Mouse (Mus musculus) monocyte, adult 5-6 weeks (primary cell): ENCODE data around the gene Itm2b. TPM values are rescaled to one million over a fixed set of nuclear protein-coding genes. Genes with fewer than 3 reads are reported as not detected.
A peak's percentile ranks its signal among the peaks of the same experiment; 100 is the strongest.

Experiments
- ATAC-seq: fragments of 153-309, 156-312 bp; replicated peaks from 2 replicates; pipeline ENCODE4 v1.8.0; 2017; ENCODE audit warnings: mild to moderate bottlenecking; ENCODE audit not compliant: low TSS enrichment, insufficient number of reproducible peaks, severe bottlenecking, poor library complexity, low FRiP score
- total RNA-seq: library from RNA; stranded (forward); fragments of 200-1000, 200-491, 200-594 nt; gene quantifications from 3 replicates; pipeline ENCODE4 v1.2.3, GENCODE M21; 2017

Itm2b gene
- total RNA-seq, 1 experiment from 2014 or later = 1,153 TPM

DNA sequence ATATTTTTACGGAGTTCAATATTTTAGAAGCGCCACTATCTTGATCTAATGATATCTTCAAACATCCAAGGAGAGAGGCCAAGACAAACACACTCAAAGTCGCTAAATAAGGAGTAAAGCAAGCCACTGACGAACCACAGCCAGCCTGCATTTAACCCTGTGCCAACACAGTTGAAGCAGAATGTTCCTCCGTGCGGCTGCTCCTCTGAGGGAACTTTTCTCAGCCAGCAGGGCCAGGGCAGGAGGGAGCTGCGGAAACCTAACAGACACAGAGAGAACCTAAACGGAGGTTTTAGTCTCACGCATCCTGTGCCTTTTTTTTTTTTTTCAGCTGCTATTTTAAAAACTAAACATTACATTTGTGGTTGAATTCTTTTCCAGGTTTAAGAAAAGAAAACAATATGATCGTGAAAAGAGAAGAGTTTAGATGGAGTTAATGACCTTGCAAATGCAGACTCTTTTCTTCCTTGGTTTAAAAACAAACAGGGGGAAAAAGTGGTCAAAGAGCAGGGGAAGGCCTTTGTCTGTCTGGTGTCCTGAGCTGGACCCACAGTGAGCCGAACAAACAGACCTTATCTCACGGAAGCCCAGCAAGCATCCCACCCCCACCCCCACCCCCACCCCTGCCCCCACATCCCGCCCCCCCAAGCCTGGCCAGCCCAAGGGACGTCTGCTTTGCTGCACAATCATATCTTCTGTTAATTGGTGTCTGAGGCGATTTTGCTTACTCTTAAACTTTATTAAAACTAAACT is 15.0 kb upstream of the Itm2b start:
- ATAC-seq = no peak

DNA sequence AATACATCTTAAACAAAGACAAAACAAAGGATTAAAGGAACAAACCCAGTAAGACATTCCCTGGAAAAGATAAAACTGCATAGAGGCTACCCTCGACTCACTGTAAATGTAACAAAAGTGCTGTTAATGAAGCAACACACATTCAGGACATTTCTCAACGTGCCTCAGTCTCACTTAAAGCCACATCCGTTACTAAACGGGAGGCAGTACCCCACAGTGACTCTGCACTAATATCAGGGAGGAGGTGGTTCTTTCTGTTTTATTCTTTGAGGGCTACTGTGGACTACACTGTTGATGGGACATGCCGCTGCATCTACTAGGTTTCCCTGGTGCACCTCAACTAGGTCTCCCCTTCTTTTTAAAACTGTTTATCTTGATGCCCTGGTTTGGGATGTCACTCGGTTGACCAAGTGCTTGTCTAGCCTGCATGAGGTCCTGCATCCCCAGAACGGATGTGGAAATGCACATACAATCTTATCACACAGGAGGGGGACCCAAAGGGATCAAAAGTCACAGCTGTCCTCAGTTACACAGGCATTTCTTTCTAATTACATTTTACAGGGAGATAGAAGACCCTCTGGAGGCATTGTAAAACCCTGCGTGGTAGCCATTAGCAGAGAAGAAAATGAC is 13.4 kb upstream of the Itm2b start:
- ATAC-seq = peak; percentile 78

DNA sequence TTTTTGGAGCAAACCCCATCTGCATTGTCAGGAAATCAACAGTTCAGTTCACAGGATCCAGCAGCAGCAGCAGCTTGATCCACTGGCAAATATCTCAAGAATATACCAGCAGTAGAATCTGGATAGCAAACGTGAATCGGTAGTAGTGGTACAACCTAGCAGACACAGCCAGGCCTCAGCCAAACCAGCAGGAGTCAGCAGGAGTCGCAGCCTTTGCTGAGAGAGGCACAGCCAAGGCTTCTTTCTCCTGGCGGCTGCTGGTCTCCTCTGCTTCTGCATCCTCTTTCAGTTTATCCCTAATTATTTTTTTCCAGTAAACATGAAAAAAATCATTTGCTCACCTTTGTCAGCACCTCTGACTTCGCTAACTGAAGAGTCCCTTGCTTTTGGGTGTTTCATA is 10.7 kb upstream of the Itm2b start:
- ATAC-seq = no peak

DNA sequence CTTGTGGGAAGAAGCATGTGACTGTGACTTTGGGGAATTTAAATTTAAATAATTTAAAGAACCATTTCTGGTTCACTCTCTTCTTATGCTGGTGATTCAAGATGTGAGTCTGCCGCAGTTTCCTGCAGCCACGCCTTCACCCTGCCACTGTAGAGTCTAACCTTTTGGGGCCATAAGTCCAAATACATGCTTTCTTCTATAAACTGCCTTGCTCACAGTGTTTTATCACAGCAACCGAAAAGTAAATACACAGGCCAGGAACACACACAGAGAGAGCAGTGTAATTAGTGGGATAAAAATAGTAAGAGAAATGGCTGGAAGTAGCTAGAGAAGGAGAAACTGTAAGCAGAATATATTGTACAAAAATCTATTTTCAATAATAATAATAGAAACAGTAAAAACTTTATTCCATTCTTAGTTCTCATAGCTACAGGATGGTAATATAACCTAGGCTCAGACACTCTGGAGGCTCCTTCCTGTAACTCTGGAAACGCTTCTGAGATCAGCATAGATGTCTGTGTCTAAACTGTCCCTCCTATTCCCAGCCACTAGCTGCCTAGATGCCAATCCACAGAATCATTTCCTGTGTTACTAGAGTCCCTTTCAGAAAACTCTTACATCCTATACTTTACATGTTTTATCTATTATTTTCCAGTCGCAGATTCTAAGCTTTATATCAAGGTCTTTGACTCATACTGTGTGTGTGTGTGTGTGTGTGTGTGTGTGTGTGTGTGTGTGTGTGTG is 9.3 kb upstream of the Itm2b start:
- ATAC-seq = no peak

DNA sequence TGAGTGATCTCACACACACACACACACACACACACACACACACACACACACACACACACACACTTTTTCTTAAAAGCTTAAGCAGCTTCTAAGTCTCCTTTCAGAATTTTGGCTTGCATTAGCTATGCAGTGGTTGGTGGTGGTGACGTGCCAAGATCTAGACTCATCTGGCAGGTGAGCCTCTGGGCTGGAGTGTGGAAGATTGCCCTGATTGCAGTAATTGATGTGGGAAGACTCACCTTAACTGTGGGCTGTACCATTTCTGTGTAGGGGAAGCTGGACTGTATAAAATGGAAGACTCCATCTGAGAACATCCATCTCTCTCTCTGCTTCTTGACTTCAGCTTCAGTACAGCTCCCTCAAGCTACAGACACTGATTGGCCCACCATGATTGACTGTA is 6.4 kb upstream of the Itm2b start:
- ATAC-seq = no peak

DNA sequence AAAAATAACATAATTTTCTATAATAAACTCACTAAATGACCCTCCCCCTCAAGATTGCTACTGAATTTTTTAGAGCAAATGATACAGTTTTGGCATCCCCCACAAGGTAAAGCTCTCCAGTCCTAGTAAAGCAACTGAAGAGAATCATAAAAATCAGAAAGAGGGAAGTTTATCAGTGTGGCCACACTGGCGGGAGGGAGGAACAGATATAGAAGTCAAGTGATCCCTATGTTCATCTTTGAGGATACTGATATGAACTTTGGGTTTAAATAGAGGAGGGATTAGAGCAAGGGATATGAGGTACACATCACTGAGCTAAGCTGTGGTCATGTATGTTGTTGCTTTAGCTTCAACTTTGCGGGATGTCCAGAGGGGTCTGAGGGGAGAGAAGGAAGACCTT is 5.1 kb upstream of the Itm2b start:
- no peak for ATAC-seq

DNA sequence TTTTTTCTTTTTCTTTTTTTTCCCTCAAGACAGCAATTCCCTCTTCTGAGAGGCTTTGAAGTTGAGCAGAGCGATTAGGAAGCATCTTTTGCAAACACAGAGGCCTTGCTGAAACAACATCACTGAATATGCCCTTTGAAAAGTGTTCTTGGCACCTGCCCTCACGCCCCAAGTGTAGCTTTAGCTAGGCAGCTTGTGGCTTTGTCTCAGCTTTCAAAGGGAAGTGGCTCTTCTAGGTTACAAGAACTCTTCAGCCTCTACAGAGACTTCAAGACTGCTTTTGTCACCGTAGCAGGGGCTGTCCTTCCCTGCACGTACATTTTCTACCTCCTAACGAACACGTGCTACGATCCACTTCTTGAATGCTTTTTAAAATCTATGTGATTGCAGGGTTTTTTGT is 4.0 kb upstream of the Itm2b start:
- no peak for ATAC-seq

DNA sequence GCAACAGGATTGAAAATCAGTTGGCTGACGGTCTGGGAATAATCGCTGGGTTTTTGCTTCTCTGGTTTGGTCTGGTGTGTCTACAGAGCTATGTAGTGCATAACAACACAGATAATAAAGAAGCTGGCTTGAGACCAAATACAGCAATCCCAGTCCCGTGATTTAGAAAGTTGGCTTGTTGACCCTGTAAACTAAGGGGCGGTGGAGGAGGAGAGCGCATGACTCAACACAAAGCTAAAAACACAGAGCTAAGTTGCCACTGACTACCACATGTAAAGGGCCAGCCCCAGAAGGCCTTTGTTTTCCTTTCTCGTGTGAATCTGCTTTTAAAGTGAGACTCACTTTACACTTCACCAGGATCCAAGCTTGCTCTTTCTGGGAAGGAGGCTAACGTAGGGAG is 3.5 kb upstream of the Itm2b start:
- ATAC-seq = no peak

DNA sequence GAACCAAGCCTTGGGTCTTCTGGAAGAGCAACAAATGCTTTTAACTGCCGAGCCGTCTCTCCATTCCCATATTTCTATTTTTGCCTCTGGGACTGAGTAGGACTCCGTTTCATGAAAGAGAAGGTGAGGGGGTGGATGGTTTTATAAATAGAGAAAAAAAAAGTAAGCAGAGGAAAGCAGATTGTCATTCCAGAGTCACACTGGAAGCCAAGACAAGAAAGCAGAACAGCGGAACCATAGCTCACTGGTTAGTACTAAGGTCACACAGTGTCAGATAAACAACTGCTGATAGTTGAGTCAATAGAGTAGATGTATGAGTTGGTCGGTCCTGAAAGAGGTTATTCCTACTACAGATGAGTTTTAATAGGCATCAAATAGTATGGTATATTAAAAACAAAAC is 1.4 kb upstream of the Itm2b start:
- no peak; the same call in 1 of the 2 replicates for ATAC-seq

DNA sequence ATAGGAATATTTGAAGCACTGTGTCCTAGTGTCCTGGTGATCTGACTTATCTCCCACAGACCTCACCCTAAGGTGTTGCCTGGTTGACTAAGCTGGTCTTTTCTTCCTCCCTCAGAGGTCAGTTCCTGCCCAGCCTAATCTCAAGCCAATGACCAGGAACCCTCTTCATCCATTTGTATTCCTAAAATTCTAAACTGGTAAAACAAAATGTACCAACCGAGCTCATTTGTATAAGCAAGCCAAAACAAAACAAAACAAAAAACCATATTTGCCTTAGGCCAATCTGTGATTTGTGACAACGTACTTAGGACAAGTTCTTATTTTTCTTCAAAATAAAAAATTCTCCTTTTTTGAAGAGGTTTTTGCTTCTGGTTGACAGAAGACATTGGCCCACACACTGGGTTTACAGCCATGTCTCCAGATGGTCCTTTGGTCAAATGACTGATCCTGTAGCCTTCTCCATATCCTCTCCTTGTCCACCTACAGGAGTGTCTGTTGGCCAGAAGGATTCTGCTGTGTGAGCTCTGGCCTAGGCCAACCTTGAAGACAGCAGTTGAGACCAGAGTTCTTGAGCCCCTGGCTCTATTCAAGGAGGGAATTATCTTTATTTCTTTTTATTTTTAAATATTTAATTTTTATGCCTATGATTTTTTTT is 758 bp upstream of the Itm2b start:
- ATAC-seq = no peak

DNA sequence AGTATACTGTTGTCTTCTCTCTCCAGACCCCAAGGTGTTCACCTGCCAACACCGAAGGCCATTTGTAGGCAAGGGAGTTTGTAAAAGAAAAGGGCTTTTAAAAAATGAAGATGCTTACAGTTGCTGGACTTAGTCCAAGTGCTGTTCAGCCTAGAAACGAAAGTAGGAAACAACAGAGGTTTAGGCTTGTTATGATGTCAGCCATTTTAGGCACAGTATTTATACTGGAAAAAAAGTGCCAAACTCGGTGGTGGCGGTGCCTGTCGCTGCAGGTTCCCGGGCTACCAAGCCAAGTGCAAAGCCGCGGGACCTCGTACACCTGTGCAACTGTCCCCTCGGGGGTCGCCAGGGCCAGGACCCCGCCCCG is 560 bp downstream of the Itm2b start:
- ATAC-seq = peak; percentile 22; the same call in 1 of the 2 replicates

DNA sequence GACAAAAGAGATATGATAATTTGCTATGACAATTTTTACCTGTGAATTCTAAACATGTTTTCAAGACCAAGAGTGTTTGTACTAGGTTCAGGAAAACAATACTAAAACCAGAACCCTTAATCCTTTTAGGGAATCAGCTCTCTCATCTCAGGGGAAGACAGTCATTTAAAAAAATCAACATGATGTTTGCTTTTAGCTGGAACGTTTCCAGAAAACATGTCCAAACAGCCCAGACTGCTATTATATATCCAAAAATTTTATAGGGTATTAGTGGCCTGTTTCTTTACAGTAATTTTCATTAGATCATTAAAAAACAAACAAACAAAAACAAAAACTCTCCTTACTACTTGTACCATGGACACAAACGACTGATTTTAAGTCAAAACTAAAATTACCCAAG is 1.3 kb downstream of the Itm2b start:
- no peak for ATAC-seq

DNA sequence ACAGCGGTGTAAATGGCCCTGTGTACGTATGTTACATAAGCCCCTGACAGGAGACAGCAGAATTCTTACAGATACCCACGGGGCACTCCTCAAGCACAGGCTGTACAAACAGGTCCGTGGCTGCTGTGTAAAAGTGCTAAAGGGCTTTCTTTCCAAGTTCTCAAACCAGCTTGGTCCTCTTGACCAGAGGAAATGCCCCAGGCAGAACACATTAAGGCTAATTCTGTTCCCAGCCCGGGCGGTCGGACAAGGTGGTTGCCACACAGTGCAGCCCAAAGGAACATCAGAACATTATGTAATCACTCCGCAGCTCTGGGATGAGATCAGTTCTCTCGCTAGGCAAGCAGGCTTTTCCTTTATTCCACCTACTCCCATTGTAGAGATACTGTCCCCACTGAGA is 2.4 kb downstream of the Itm2b start:
- ATAC-seq = no peak

DNA sequence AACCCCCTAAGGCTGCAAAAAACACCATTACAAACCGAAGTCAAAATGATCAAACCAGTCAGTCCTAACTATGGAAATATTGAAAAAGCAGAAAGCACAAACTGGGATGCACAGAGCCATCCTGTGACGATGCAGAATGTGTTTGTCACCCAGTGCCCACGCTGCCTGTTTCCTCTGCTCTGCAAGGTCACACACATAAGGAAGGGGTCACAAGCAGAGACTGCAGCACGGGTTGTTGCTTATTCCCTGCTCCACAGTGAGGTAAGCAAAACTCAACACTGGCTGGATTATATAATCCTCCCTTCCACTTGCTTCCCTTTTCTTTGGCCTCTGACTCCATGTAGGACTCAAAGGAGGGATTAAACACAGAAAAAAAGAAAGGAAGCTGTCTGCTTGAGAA is 3.5 kb downstream of the Itm2b start:
- ATAC-seq = no peak

DNA sequence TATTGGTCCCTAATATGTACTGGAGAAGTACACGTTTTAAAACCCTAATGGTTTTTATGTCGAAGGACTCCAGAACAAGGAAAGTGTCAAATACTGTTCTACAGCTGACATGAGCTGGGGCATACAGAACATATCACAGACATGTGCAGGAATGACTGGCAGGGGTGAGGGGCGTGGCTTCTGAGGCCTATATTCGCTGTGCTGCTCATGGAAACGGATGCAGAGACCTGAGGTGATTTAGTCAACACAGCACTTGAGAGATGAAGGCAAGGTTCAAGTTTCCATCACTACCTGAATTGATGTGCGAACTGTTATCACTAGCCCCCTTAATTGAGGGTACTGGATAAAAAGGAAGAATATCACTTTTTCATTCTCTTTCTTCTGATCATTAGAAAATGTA is 7.3 kb downstream of the Itm2b start:
- ATAC-seq = no peak

DNA sequence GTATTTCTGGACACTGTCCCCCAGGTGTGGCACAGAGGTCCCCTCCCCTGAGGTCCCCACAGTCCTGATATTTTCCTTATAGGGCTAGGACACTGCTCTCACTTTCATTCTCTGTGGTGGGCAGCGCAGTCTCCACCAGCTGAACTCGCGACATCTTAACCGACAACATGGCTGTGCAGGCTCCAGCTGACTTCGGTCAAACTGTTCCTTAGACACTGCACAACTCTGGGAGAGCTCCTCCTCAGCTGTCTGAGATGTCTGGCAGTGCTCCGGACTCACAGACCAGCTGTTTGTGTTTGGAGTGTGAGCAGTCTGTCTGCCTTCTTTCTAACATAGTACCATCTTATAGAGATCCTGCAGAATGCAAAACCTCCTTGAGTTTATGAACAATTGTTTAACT is 8.2 kb downstream of the Itm2b start:
- no peak for ATAC-seq

DNA sequence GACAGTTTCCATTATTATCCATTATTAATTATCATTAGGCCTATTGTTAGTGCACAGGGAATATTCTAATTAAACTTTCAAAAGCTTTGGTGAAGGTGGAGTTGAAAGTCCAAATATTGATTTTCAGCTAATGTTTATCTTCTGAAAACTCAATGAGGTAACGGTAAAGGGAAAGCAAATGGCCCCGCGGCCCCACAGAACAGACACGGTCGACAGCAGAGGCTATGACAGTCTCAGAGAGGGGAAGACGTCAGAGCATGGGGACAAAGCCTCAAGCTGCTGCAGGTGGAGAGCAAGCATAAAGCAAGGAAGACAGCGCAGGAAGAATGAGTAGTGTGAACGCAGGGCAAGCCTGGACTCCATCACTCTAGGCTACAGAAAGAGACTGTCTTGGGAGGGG is 9.2 kb downstream of the Itm2b start:
- ATAC-seq = no peak

DNA sequence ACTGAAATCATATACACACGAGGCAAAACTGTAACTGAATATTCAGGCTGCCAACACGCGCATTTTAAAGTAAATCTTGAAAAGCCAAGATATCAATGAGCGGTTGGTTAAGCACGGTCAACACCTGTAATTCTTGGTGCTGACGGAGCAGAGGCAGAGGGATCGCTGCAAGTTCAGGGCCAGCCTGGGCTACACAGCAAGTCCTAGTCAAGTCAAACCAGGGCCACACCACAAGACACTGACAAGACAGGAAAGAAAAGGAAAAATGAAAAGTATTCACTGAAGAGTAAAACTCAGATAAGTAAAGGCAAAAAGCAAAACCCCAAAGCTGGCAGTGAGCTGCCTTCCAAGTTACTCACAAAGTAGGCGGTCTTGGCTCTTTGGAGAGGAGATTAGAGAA is 9.6 kb downstream of the Itm2b start:
- no peak for ATAC-seq

DNA sequence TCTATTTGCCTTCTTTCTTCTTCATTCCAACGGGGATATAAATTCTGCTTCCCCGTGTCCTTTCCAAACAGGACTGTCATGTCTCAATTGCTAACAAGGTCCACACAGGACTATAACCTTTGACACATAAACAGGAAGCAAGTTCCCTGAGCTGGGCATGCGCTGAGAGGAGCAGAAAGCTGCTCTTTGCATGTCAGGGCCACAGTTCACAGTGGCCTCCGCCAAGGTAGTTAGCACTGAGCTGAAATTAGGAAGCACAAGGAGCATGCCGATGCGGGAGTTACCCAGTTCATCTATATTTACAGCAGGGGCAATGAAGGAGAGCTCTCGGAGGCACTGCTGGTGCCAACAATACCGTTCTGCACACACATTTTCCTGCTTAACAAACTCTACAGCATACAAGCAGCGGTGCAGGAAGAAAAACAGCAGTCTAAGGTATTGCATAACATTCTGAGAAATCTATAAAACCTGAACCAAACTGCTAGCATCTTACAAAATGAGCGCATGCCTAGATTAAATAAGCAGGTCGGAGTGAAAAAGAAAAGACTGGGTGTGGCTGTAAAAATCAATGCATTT is 10.7 kb downstream of the Itm2b start:
- ATAC-seq = no peak
